Mouse (Mus musculus) C2C12 (cell line): ENCODE data around the gene Olfr1440.

Experiments
- CEBPB ChIP-seq: IDR thresholded peaks from one replicate; pipeline ENCODE4 v1.6.1; 2011; ENCODE audit warnings: low read depth, mild to moderate bottlenecking, control low read depth, moderate library complexity
- CTCF ChIP-seq: IDR thresholded peaks from one replicate; pipeline ENCODE4 v1.5.1; 2011; ENCODE audit not compliant: control insufficient read depth, insufficient read depth, insufficient read length
- MAX ChIP-seq: IDR thresholded peaks from one replicate; pipeline ENCODE4 v1.6.1; 2011; ENCODE audit warnings: mild to moderate bottlenecking, control low read depth
- MYOD1 ChIP-seq: IDR thresholded peaks from one replicate; pipeline ENCODE4 v1.6.1; 2011; ENCODE audit warnings: low read depth; ENCODE audit not compliant: control insufficient read depth, insufficient read length
- MYOG ChIP-seq: IDR thresholded peaks from one replicate; pipeline ENCODE4 v1.6.1; 2011; ENCODE audit not compliant: control insufficient read depth, insufficient read length; ENCODE audit errors: extremely low read depth
- USF1 ChIP-seq: IDR thresholded peaks from one replicate; pipeline ENCODE4 v1.6.1; 2011; ENCODE audit warnings: low read depth, mild to moderate bottlenecking, control low read depth, moderate library complexity

- no peak for TF ChIP-seq CTCF
- TF ChIP-seq MYOG, result no peak
- TF ChIP-seq CEBPB, result no peak
- no peak for TF ChIP-seq MAX
- TF ChIP-seq USF1, result no peak
- no peak for TF ChIP-seq MYOD1
Observed at GRCm38 (mm10) chr19:12420555-12420954, 33.5 kb downstream of the Olfr1440 start.
